Mouse (Mus musculus): Measurements from ENCODE around the gene Fgfr1op. TPM values are rescaled to one million over a fixed set of nuclear protein-coding genes. Genes with fewer than 3 reads are reported as not detected.

Gene Fgfr1op
- polyA plus RNA-seq, 1 experiment from 2014 or later = 28.1 TPM

DNA sequence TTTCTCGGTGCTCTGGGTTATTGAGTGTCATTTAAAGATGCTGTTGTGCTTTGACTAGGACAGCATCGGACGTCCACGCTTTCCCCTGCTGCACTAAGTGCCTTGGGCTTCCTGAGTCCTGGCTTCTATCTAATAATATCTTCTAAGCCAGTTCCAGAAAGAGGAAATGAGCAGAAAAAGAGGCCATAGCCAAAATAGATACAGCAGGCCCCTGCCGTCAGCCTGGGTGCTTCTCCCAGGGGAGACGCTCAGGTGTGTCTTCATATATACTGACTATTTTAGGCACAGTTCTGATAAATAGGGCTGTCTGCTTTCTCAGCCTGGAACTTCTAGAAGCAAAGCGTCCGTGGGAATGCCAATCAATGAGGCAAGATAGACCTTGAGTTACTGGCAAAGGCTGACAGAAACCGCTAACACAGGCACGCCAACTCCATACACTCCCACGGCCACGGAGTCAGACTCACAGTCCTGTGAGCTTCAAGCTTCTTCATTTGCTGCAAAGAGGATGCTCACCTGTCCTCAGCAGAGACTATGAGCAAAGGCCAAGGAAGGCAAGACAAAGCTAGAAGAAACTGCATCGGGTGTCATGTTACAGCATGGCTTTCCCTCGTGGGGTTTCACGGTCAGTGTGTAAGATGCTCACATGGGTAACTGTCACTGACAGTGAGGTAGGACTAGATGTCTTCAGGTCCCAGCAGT is 72.9 kb downstream of the Fgfr1op start:
- no peak overlapping the region for H3K27ac ChIP-seq
- H3K4me3 ChIP-seq = no peak overlapping the region
- no peaks in the 10 kb centered on the region for H3K27me3 ChIP-seq
- no peaks in the 10 kb centered on the region for H3K4me1 ChIP-seq (replicated peaks)
- H3K9me3 ChIP-seq = no peaks in the 10 kb centered on the region
- H3K4me2 ChIP-seq = no peak overlapping the region
- no peaks in the 10 kb centered on the region for H3K36me3 ChIP-seq
- no peak for ATAC-seq (ENCODE audit: low FRiP score)
- WGBS = 86% methylated on average over 15 of the region's 15 CpGs
- no peak overlapping the region for H3K9ac ChIP-seq

- Histone ChIP-seq H3K36me3 (no peaks in the 10 kb centered on the region), H3K27me3 (no peaks in the 10 kb centered on the region), H3K27ac (no peak overlapping the region), H3K9ac (no peak overlapping the region), H3K4me3 (no peak overlapping the region), H3K4me2 (no peak overlapping the region), H3K9me3 (no peaks in the 10 kb centered on the region), H3K4me1 (replicated peaks) (no peaks in the 10 kb centered on the region)
- no peak for ATAC-seq (ENCODE audit: low FRiP score)
- WGBS = 70% methylated on average over 3 of the region's 3 CpGs
Measured at GRCm38 (mm10) chr17:8239561-8239960, 74.3 kb downstream of the Fgfr1op start.

DNA sequence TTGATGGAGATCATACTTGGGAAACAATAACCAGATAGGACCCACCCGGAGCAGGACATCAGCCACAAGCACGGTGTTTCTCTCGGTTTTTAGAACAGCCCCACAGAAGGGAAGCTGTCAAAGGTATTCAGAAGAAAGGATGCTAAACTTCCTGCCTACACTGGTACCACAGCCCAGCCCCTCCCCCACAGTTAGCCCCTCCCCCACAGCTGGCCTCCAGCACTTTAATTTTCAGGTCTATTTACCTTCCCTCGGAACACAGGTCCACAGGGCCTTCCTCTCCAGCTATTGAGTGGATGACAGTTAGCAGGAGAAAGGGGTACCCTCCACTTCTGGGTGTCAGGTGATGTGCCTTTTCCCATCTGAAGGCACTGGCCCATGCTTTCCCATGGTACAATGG is 75.2 kb downstream of the Fgfr1op start:
- H3K27ac ChIP-seq = no peak overlapping the region
- 64% methylated on average over 4 of the region's 4 CpGs for WGBS
- H3K9me3 ChIP-seq = no peaks in the 10 kb centered on the region
- H3K36me3 ChIP-seq = no peaks in the 10 kb centered on the region
- no peaks in the 10 kb centered on the region for H3K27me3 ChIP-seq
- H3K9ac ChIP-seq = no peak overlapping the region
- no peak overlapping the region for H3K4me2 ChIP-seq
- H3K4me1 ChIP-seq (replicated peaks) = no peaks in the 10 kb centered on the region
- no peak overlapping the region for H3K4me3 ChIP-seq
- ATAC-seq (ENCODE audit: low FRiP score) = no peak

GRCm38 (mm10) chr17:8241645-8242044 is 76.3 kb downstream of the Fgfr1op start:
- ATAC-seq (ENCODE audit: low FRiP score) = no peak
- no peak overlapping the region for H3K9ac ChIP-seq
- H3K9me3 ChIP-seq = no peaks in the 10 kb centered on the region
- no peaks in the 10 kb centered on the region for H3K36me3 ChIP-seq
- H3K4me1 ChIP-seq (replicated peaks) = no peaks in the 10 kb centered on the region
- 74% methylated on average over 12 of the region's 12 CpGs for WGBS
- no peak overlapping the region for H3K4me3 ChIP-seq
- H3K27ac ChIP-seq = no peak overlapping the region
- no peak overlapping the region for H3K4me2 ChIP-seq
- no peaks in the 10 kb centered on the region for H3K27me3 ChIP-seq

- WGBS = 91% methylated on average over 11 of the region's 11 CpGs
Measured at GRCm38 (mm10) chr17:8242186-8242585, 76.9 kb downstream of the Fgfr1op start.

DNA sequence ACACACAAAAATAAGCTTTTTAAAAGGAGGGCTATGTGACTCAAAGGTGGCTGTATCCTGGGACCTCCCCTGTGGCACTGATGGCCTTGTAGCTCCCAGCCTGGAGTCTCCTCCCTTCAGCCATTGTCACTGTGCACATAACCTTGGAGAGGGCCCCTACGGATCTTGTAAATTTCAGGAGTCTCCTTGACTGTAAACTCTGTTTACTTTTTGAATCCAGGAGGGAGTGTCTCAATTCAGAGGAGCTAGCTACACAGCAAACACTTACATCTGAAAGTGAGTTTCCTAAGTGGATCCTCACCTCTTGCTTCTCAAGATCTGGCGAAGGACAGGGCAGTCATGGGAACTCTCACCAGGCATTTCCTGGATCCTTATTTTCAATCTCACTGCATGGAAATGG is 78.8 kb downstream of the Fgfr1op start:
- H3K9me3 ChIP-seq = no peaks in the 10 kb centered on the region
- H3K9ac ChIP-seq = no peak overlapping the region
- no peak overlapping the region for H3K27ac ChIP-seq
- H3K4me3 ChIP-seq = no peak overlapping the region
- no peaks in the 10 kb centered on the region for H3K27me3 ChIP-seq
- no peaks in the 10 kb centered on the region for H3K4me1 ChIP-seq (replicated peaks)
- 91% methylated on average over 2 of the region's 2 CpGs for WGBS
- no peak overlapping the region for H3K4me2 ChIP-seq
- no peaks in the 10 kb centered on the region for H3K36me3 ChIP-seq
- no peak for ATAC-seq (ENCODE audit: low FRiP score)

More at GRCm38 (mm10) chr17:8242186-8242585, 76.9 kb downstream of the Fgfr1op start:
- Histone ChIP-seq H3K27ac (no peak overlapping the region), H3K9ac (no peak overlapping the region), H3K4me3 (no peak overlapping the region), H3K27me3 (no peaks in the 10 kb centered on the region), H3K4me2 (no peak overlapping the region), H3K36me3 (no peaks in the 10 kb centered on the region), H3K4me1 (replicated peaks) (no peaks in the 10 kb centered on the region), H3K9me3 (no peaks in the 10 kb centered on the region)
- ATAC-seq (ENCODE audit: low FRiP score) = no peak

DNA sequence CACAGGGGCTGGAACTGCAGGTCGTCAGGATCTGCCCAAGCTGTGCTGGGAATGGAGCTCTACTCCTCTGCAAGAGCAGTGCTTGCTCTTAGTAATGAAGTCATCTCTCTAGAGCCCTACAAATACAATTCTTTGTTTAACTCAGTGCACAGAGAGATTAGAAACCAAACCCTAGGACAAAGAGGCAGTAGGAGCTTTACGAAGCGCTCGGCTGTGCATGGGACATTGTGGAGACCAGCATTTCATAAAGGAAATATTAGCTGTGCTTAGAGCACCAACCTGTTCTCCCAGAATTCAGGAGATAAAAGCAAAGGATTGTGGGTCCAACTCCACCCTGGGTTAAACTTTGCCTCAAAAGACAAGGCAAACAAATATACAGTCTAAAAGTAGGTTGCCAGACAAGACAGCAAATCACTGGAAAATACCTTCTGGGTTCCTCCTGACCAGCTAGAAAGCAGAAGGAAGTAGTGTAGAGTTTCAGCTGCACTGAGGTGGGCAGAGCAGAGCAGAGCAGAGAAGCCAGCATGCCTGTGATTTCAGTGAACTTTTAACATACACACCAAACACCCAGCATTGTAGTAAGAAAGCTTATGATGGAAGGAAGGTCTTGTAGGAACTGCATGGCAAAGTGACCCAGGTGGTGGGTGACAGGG is 80.9 kb downstream of the Fgfr1op start:
- H3K4me2 ChIP-seq = no peak overlapping the region
- no peaks in the 10 kb centered on the region for H3K27me3 ChIP-seq
- H3K9ac ChIP-seq = no peak overlapping the region
- H3K27ac ChIP-seq = no peak overlapping the region
- 84% methylated on average over 4 of the region's 4 CpGs for WGBS
- no peaks in the 10 kb centered on the region for H3K36me3 ChIP-seq
- no peak for ATAC-seq (ENCODE audit: low FRiP score)
- no peak overlapping the region for H3K4me3 ChIP-seq
- H3K4me1 ChIP-seq (replicated peaks) = no peaks in the 10 kb centered on the region
- H3K9me3 ChIP-seq = no peaks in the 10 kb centered on the region

Other genes starting within 250 kb of the Fgfr1op start
- 0.53 and 0.63 TPM in 2 replicates for gene Tagap, start 239.5 kb upstream of the Fgfr1op start, polyA plus RNA-seq (2015; fragmentation: Nextera tagmentation; extraction: Ambion mirVana)
- 69.8 and 77.4 TPM in 2 replicates for gene Rsph3a, start 219.9 kb upstream of the Fgfr1op start, polyA plus RNA-seq (2015; fragmentation: Nextera tagmentation; extraction: Ambion mirVana)
- gene Gm49673, start 17.7 kb upstream of the Fgfr1op start, polyA plus RNA-seq (2015; fragmentation: Nextera tagmentation; extraction: Ambion mirVana) = not detected in 2 replicates
- gene Rnaset2a, start 17.4 kb upstream of the Fgfr1op start, polyA plus RNA-seq (2015; fragmentation: Nextera tagmentation; extraction: Ambion mirVana) = 14.9 and 15.2 TPM in 2 replicates
- not detected in 2 replicates for gene Ccr6, start 70.5 kb downstream of the Fgfr1op start, polyA plus RNA-seq (2015; fragmentation: Nextera tagmentation; extraction: Ambion mirVana)
- 241 and 254 TPM in 2 replicates for gene Mpc1, start 117.4 kb downstream of the Fgfr1op start, polyA plus RNA-seq (2015; fragmentation: Nextera tagmentation; extraction: Ambion mirVana)
- gene Sft2d1, start 145.6 kb downstream of the Fgfr1op start, polyA plus RNA-seq (2015; fragmentation: Nextera tagmentation; extraction: Ambion mirVana) = 151 and 154 TPM in 2 replicates
- 9.6 TPM in 2 replicates for gene Prr18, start 172.0 kb downstream of the Fgfr1op start, polyA plus RNA-seq (2015; fragmentation: Nextera tagmentation; extraction: Ambion mirVana)
- gene T2, start 190.5 kb downstream of the Fgfr1op start, polyA plus RNA-seq (2015; fragmentation: Nextera tagmentation; extraction: Ambion mirVana) = 0.38 and 0.62 TPM in 2 replicates